Mouse (Mus musculus) WW6 (cell line): ENCODE data around the gene Folr2.
A peak's percentile ranks its signal among the peaks of the same experiment; 100 is the strongest.

Experiments used
- DNase-seq: peaks from one replicate; pipeline ENCODE4 v3.0.0-alpha.2; 2013; ENCODE audit warnings: low read depth, low spot score

Folr2 gene

DNA sequence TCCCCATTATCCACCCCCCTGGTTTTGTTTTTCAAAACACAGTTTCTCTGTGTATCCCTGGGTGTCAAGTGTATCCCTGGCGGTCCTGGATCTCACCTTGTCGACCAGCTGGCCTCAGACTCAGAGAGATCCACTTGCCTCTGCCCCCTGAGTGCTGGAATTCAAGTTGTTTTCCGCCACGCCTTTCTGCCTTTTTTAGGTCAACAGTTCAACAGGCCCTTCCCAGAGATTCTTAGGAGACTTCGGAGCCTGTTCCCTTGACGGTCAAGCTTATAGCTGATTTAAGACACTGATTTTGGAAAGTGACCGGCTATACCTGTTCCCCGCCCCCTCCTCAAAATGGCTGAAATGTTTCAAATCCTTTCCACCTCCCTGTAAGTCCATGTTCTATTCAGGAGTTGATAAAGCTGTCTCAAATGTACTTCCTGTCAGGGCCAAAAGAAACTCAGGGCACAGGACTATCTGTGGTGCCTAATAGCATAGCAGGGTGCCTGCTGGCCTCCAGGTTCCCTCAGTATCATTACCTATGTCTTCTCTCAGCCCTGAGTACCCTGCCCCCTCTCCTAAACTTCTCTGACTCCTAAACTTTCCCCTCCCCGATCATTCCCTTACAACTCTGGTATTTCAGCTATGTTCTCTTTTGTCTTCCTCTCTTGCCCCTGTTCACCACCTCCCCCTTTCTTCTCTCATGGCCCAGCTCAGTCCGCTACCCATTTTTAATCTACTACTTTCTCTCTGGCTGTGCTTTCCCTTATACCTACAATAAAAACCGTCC, 9.7 kb upstream of the Folr2 start:
- DNase-seq = no peak

DNA sequence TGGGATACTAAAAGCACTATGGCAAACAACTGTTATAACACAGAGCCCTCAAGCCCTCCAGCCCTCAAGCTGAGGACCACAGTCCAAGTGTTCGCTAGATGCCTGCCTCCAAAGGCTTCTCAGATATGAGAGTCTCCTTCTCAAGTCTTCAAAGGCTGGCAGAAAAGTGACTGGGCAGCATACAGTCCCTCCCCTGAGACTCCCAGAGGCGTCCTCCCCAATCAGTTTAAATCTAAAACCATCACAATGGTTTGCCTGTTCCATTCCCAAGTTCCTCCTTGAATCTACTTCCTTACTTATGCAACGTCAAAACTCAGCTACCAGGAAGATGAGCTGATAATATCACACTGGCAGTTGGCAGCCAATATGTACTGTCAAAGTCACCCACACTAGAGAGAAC, 6.4 kb upstream of the Folr2 start, which contains the start of gene Anapc15:
TSS of gene Anapc15 (plus strand) at position 301 of the 400 bp plus-strand sequence.
- DNase-seq = no peak

DNA sequence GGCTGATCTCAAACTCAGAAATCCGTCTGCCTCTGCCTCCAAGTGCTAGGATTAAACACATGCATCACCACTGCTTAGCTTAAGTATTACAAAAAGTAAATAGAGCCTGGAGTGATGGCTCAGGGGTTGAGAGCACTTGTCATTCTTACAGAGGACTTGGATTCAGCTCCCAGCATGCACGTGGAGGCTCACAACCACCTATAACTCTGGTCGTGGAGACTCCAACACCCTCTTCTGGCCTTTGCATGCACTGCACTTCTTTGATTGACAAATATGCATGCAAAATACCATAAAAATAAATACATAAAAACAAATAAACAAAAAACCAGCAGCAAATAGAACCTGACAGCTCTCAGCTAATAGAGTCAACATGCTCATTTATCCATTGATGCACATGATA, 5.3 kb upstream of the Folr2 start:
- DNase-seq = no peak

DNA sequence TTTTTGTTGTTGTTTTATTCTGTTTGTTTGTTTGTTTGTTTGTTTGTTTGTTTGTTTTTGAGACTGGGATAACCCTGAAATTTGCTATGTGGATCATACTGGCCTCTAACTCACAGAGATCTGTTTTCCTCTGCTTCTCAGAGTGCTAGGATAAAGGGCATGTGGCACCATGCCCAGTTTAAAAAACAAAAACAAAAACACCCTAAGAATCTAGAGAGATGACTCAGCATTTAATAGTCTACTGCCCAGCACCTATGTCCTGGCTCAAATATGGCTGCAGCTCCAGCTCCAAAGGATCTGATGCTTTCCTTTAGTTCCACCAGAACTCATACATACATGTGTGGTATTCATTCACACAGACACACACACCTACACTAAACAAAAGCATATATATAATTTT, 4.0 kb upstream of the Folr2 start:
- no peak for DNase-seq

DNA sequence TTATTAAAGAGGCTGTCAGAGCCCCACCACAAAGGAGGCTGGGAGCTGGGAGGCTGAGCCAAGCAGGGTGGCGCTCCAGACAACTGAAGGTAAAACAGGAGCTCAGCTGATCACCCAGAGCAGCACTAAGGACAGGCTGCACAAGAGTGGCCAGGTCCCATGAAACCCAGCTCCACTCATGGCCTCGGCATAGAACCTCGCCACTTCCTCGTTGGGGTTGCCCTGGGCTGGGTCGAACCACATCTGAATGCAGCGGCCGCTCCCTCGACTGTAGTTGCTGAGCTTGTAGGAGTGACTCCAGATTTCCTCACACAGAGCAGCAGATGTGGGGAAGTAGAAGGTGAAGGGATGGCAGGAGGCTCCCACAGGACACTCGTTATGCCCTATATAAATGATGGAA, 1.4 kb upstream of the Folr2 start:
- no peak for DNase-seq

DNA sequence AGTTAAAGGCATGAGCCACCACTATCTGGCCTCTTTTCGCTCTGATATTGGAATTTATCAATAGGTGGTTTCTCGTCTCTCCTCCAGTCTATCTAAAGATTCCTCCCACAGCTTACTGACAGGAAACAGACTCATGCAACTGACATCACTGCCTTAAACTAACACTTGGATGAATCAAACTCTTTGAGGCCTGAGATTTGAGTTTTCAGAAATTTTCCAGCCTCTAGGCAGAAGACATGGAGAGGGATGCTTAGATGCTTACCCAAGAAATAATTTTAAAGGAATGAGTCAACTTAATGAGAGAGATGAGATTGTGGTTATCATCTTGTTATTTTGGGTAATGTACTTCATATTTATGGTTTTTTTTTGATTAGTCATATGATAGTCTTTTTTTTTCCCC, 3.2 kb downstream of the Folr2 start:
- no peak for DNase-seq

DNA sequence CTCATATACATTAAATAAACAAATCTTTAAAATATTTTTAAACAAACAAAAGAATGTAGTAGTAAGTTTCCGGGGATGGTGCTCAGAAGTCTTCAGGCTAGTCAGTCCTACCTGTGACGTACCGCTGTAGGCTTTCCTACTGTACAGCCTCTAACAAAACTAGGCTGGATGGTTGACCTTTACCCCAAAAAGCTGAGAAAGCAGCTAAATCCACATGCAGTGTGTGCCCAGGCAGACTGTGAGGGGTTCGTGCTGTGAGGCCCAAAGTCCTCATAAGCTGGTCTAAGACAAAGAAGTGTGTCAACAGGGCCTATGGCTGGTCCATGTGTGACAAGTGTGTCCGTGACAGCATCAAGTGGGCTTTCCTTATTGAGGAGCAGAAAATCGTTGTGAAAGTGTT, 4.1 kb downstream of the Folr2 start:
- no peak for DNase-seq

DNA sequence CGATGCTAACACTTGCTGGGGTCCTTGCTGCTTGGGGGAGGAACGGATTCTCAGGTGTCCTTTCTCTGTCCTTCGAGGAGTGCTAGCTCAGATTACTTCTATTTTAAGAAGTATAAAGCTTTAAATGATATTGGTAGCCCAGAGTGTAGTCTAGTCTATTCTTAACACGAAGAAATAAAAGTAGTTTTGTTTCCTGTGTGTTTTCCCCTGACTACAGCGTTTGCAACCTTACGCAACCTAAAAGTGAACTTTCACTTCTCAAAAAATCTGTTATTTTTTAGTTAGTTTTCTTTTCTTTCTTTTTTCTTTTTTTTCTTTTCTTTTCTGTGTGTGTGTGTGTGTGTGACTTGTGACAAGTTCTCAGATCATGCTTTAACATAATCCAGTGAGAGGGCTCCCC, 5.3 kb downstream of the Folr2 start:
- no peak for DNase-seq

DNA sequence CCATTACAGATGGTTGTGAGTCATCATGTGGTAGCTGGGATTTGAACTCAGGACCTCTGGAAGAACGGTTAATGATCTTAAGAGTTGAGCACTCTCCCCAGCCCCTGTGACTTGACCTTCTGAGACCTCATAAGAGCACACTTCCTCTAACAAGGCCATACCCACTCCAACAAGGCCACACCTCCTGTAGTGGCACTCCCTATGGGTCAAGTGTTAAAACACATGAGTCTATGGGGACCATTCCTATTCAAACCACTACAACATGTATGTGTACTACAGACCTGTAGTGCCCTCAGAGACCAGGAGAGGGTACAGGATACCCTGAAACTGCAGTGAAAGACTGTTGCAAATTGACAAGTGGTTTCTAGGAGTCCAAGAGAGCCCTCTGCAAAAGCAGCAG, 9.1 kb downstream of the Folr2 start:
- DNase-seq = no peak

DNA sequence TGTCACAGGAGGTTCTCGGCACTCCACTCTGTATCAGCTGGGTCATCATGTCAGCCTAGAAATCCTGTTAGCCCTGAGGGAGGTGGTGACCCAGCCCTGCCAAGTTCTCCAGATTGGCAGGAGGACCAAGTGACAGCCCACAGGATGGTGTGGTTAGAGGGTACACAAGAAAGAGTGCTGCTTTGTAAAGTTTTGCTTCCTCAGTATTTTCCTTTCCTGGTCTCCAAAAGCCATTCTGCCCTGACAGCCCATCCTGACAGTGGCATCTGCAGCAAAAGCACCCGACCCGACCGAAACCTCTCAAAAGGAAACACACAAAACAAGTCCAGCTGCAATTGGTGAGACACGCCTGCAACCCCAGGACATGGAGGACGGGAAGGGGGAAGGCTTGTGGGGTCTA, 12.8 kb downstream of the Folr2 start:
- DNase-seq = no peak

DNA sequence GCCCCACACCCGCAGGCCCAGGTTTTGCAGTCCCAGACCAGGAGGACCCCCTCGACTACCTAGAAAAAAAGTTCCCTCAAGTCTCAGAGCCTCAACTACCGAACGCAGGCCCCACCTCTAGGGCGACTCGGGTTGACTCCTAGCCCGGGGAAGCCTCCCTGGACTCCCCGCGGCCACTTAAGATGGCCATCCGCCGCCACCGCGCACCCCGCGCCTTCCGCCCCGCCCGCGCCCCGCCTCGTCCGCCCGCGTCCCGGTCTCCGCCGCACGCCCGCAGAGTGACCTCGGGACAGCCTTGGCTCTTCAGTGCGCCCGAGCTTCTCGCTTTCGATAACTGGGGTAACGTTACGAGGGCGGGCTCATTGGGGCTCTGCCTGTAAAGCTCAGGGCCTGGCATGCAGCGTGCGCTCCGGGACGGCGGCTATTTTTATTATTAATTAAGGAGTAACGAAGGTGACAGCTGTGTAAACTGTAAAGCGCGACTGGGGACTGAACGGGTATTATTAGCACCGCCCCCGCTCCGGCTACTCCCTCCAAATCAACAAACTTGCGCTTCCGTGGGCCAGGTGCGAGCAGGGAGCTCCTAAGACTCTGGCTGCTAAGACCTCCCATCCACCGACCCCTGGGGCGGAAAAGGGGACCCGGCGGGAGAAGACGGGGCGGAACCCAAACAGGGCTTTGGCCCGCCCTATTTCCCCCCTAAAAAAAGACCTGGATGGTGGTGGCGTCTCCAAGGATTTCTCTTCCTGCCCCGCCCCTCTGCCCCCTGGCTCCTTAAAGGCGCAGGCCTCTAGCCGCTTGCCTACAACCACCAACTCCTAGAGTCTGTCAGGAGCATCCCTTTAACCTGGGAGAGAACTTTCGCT, 19.2 kb downstream of the Folr2 start, which contains the start of gene Inppl1:
TSS of gene Inppl1 (minus strand) at position 624 of the 866 bp plus-strand sequence.
- peak; percentile 85 for DNase-seq

DNA sequence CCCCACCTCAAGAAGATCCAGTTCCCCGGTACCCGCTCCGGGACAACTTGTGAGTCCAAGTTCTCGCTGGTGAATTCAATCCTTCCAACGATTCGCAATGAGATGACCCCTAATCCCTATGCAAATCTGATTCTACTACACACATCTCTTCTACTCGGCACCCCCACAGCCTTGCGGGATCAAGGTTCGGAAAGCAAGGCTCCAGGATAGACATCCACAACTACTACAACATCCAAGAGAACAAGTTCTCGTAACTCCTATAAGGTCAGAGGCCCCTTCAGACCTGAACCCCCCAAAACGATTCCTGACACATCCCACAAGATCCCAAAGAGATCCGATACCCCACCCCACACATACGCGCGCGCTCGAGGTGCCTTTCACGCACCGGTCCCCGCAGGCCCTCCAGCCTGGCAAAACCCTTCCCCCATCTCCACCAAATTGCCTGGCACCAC, 19.8 kb downstream of the Folr2 start:
- DNase-seq = no peak

DNA sequence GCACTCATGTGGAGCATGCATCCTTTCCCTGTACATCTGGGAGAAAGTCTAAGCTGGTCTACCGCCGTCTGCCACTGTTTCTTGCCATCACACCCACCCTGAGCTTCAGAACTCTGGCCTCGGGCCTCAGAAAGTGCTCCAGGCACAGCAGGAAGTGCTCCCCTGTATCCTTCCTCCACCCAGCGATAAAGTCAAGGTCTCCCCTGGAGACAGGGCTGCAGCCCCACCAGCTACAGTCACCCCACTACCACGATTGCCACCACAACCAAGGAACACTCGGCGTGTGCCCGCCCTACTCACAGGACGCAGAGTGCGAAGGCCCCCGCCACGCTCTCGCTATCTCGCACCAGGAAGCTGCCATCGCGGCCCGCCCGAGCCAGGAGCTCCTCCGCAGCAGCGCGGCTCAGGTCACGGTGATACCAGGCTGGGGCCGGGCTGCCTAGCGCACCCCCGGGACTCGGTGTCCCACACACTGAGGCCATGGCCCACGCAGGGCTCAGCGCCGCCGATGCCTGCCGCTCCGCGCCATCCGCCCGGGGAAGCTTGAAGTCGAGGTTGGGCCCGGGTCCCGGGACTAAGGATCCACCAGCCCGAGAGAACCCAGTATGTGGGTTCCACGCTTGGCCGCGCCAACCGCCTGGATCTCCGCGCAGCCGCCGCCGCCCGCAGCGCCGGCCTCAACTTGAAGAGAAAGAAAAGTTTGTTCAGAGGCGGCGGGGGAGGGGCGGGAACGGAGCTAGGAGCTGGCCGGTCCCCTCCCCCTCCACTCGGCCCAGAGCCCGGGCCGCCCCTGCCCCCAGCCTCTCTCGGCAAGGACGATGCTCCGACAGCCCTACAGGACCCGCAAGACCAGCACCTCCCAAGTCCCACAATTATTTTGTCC, 20.5 kb downstream of the Folr2 start:
- no peak for DNase-seq

DNA sequence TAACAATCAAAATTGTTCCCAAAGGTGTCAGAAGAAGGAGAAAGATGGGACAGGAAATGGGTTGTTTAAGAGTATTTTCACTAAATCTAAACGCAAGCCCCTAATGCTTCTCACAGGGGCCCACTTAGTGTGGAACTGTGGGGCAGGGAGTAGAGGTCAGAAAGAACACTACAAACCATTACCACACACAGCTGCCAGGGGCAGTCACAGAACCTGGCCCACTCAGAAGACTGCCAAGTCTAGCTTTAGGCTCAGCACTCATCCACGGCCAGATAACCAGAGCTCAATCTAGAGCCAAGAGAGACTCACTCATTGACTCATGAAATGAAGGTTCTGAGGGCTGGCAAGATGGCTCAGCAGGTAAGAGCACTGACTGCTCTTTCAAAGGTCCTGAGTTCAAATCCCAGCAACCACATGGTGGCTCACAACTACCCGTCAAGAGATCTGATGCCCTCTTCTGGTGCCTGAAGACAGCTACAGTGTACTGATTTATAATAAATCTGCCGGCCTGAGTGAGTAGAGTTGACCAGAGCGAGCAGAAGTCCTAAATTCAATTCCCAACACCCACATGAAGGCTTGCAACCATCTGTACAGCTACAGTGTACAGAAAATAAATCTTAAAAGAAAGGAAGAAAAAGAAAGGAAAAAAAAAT, 21.4 kb downstream of the Folr2 start:
- no peak for DNase-seq

DNA sequence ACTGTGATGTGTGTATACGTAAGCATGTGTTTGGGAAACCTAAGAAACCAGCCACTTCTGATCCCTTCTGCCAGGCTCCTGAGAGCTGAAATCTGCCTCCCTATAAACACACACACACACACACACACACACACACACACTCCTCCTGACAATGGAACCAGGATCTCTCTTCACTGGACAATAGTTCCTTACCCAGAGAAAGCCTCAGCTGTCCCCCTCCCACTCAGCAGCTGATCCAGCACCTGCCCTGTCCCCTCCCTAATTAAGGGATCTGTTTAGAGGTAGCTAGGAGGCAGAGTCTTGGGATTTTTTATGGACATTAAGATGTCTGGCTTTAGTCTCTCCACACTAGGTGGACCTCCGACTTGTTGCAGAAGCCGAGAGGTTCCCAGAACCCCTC, 22.1 kb downstream of the Folr2 start:
- DNase-seq = no peak

DNA sequence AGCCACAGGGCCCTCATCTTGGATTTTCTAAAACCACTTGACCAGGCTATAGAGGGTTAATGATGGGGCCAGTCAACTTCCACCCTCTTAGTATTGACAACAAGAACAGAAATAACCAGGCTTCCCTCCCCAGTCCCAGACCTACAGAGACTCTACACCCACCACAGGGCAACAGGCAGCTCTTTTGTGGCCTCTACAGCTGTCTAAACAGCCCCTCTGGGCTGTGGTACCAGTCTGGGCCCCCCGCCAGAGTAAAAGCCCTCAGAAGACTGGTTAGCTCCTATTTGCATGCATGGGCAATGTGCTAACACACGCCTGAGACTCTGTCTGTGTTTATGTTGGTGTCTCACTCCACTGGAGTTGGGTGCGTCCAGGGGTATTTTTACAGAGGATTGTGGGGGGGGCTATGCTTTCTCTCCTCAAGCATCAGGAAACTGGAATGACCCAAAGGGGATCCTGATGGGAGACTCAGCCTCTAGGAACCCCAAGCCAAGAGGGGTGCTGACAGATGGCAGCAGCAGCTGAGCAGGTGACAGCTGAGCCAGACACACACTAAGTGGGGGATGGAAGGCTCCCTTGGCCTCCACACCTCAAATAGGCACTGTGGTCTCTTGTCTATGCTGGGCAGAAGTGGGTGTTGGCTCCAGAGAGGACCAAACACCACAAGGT, 22.9 kb downstream of the Folr2 start:
- DNase-seq = no peak

DNA sequence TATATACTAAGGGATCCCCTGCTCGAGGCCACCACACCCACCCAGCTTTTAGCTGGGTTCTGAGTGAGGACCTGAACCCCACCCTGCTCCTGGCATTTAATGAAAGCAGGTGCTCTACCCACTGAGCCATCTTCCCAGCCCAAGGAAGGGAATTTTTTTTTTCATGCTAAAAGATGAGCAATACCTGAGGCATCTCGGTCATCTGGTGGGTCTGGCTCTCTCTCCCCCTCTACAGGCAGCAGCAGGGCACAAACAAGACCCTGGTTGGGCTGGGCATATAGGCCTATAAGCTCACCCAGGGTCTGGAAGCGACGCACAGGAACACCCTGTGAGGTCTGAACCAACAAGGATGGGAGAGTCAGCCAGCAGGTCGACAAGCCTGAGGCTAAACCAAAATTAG, 23.6 kb downstream of the Folr2 start:
- DNase-seq = no peak

DNA sequence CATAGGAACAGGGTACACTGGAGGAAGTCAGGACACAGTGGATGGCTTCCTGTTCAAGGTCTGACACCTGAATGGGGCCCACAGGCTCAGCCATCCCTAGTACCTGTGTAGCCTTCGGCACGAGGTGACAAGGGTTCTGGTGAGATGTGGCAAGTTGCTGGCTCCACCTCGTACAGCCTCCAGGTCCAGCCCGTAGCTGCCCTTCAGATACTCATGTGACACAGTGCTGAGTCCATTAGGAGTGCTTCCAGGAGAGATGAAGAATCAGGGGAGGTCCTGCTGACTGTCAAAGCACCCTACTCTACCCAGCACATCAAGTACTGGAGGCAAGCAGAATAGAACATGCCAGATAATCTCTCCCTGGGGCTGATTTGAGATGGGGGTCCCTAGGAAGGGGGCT, 24.6 kb downstream of the Folr2 start:
- no peak for DNase-seq

DNA sequence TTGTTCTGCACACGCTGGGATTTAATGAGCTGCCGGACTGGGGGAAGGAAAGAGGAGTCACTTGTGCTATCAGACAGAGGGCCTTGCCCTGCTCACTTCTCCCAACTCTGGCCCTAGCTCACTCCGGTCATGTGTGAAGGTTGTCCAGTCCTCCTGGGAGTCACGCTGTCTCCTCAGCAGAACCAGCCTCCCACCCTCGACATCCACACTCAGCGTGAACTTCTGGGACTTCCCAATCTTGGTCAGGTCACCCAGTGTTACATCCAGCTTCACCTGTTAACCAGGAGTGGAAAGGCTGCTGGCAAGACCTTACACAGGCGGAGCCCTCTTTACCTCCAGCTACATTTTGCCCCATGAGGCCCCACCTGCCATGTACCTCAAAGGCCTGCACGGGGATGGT, 25.6 kb downstream of the Folr2 start:
- DNase-seq = no peak

DNA sequence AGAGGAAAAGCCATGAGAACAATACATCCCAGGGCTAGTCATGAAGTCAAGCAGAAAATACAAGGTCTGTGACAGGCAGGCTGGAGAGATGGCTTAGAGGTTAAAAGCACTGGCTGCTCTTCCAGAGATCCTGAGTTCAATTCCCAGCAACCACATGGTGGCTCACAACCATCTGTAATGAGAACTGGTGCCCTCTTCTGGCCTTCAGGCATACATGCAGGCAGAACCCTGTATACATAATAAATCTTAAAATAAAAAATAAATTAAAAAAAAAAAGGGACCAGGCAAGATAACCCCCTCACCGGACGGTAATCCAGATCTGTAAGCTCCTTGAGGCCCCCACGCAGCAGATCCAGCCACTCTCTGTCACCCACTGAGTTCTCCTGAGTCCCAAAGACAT, 26.6 kb downstream of the Folr2 start:
- DNase-seq = no peak
